Mouse (Mus musculus): ENCODE measurements around the gene Pcdh11x. TPM values are rescaled to one million over a fixed set of nuclear protein-coding genes. Genes with fewer than 3 reads are reported as not detected.
"Not testable (repeated sequence)": the region's sequence is repeated elsewhere in the genome, so short reads cannot be mapped to it uniquely, and the experiment has no call there.

The Pcdh11x gene
- polyA plus RNA-seq, 1 experiment from 2014 or later, result 5.3 TPM

DNA sequence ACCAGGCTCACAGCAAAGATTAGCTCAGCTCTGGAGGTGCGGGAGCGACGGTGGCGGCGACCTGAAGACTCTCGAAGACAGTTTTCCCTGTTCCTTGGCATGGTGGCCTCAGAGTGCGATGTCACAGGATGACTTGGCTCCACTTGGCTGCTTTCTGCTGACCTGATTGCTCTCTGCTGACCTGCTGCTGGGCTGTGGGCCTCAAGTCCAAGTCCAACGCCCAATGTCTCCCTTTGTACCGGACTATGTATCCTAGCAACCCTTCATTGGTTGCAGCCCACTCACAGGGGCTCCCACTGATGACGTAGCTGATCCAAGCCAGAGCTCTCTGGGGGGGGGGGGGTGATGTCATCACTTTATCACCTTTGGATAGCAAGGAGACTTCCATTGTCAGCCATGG, 22.9 kb downstream of the Pcdh11x start, which contains the start of gene H2afb3:
Gene H2afb3, minus strand, starts transcription at position 101 of the 400 bp plus-strand sequence.
- H3K36me3 ChIP-seq (ENCODE audit: control insufficient read depth, insufficient read depth, low read length); ATAC-seq (ENCODE audit: insufficient read depth, low FRiP score); H3K27me3 ChIP-seq (ENCODE audit: control insufficient read depth, insufficient read depth, low read length); H3K27ac ChIP-seq (ENCODE audit: low read length); H3K4me1 ChIP-seq (ENCODE audit: control insufficient read depth, insufficient read depth, low read length); H3K9ac ChIP-seq (ENCODE audit: low read length); H3K4me3 ChIP-seq (replicated peaks; ENCODE audit: low read length); H3K4me2 ChIP-seq (ENCODE audit: low read depth, low read length); H3K9me3 ChIP-seq (replicated peaks; ENCODE audit: control insufficient read depth, low read length): not testable (repeated sequence)
- 87% methylated on average over 9 of the region's 10 CpGs for WGBS

GRCm38 (mm10) chrX:120466225-120466624, 176.2 kb downstream of the Pcdh11x start:
- Histone ChIP-seq H3K9me3 (replicated peaks; ENCODE audit: control insufficient read depth, low read length) (no peaks in the 10 kb centered on the region), H3K36me3 (ENCODE audit: control insufficient read depth, insufficient read depth, low read length) (no peaks in the 10 kb centered on the region), H3K9ac (ENCODE audit: low read length) (no peak overlapping the region), H3K4me2 (ENCODE audit: low read depth, low read length) (no peak overlapping the region), H3K27ac (ENCODE audit: low read length) (no peak overlapping the region), H3K27me3 (ENCODE audit: control insufficient read depth, insufficient read depth, low read length) (no peaks in the 10 kb centered on the region), H3K4me1 (ENCODE audit: control insufficient read depth, insufficient read depth, low read length) (no peaks in the 10 kb centered on the region), H3K4me3 (replicated peaks; ENCODE audit: low read length) (no peak overlapping the region)
- WGBS, result 54% methylated on average over 1 of the region's 1 CpGs
- ATAC-seq (ENCODE audit: insufficient read depth, low FRiP score), result no peak

GRCm38 (mm10) chrX:120486428-120486827, 196.4 kb downstream of the Pcdh11x start:
- H3K9ac ChIP-seq (ENCODE audit: low read length), result no peak overlapping the region
- no peak for ATAC-seq (ENCODE audit: insufficient read depth, low FRiP score)
- no peak overlapping the region for H3K4me3 ChIP-seq (replicated peaks; ENCODE audit: low read length)

GRCm38 (mm10) chrX:120524986-120525385, 234.9 kb downstream of the Pcdh11x start:
- Histone ChIP-seq H3K4me1 (ENCODE audit: control insufficient read depth, insufficient read depth, low read length) (no peaks in the 10 kb centered on the region), H3K27me3 (ENCODE audit: control insufficient read depth, insufficient read depth, low read length) (no peaks in the 10 kb centered on the region), H3K36me3 (ENCODE audit: control insufficient read depth, insufficient read depth, low read length) (no peaks in the 10 kb centered on the region), H3K27ac (ENCODE audit: low read length) (no peak overlapping the region), H3K9ac (ENCODE audit: low read length) (no peak overlapping the region), H3K9me3 (replicated peaks; ENCODE audit: control insufficient read depth, low read length) (no peaks in the 10 kb centered on the region), H3K4me3 (replicated peaks; ENCODE audit: low read length) (no peak overlapping the region), H3K4me2 (ENCODE audit: low read depth, low read length) (no peak overlapping the region)
- ATAC-seq (ENCODE audit: insufficient read depth, low FRiP score), result no peak
- 76% methylated on average over 3 of the region's 3 CpGs for WGBS

More at GRCm38 (mm10) chrX:120486428-120486827, 196.4 kb downstream of the Pcdh11x start:
- Histone ChIP-seq H3K27ac (ENCODE audit: low read length) (no peak overlapping the region), H3K27me3 (ENCODE audit: control insufficient read depth, insufficient read depth, low read length) (no peaks in the 10 kb centered on the region), H3K9me3 (replicated peaks; ENCODE audit: control insufficient read depth, low read length) (no peaks in the 10 kb centered on the region), H3K4me2 (ENCODE audit: low read depth, low read length) (no peak overlapping the region), H3K4me1 (ENCODE audit: control insufficient read depth, insufficient read depth, low read length) (no peaks in the 10 kb centered on the region), H3K36me3 (ENCODE audit: control insufficient read depth, insufficient read depth, low read length) (no peaks in the 10 kb centered on the region)

DNA sequence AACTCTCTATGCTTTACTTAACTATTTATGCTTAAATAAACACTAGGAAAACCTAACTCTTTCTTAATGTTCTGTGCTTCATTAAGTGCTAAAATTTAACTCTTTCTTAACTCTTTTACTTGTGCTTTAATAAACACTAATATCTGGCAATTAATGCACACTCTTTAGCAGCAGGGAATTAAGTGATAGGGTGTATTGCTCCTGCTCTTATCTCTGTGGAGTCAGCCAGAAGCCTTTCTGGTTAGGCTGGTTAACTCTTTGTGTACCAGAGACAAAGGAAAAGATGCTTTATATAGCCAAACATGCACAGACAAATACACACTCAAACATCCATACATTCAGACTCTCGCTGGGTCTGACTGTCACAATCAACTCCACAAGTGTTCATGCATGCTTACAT, 309.2 kb downstream of the Pcdh11x start:
- Histone ChIP-seq H3K36me3 (ENCODE audit: control insufficient read depth, insufficient read depth, low read length) (no peaks in the 10 kb centered on the region), H3K4me1 (ENCODE audit: control insufficient read depth, insufficient read depth, low read length) (no peaks in the 10 kb centered on the region), H3K4me2 (ENCODE audit: low read depth, low read length) (no peak overlapping the region), H3K27me3 (ENCODE audit: control insufficient read depth, insufficient read depth, low read length) (no peaks in the 10 kb centered on the region), H3K9me3 (replicated peaks; ENCODE audit: control insufficient read depth, low read length) (no peaks in the 10 kb centered on the region), H3K4me3 (replicated peaks; ENCODE audit: low read length) (no peak overlapping the region), H3K27ac (ENCODE audit: low read length) (no peak overlapping the region), H3K9ac (ENCODE audit: low read length) (no peak overlapping the region)
- ATAC-seq (ENCODE audit: insufficient read depth, low FRiP score), result no peak
- 89% methylated on average over 1 of the region's 1 CpGs for WGBS

DNA sequence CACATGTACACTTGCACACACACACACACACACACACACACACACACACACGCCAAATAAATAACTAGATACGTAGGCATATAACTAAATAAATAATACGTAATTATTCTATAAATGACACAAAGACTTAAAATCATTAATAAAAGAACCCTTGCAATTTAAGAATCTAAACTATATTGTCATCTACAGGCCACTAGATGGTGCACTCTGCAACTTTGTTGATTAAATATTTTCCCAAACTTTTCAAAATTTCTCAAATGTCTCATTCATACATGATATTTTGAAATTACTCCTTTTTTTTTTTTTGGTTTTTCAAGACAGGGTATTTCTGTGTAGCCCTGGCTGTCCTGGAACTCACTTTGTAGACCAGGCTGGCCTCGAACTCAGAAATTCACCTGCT, 328.4 kb downstream of the Pcdh11x start:
- no peaks in the 10 kb centered on the region for H3K27me3 ChIP-seq (ENCODE audit: control insufficient read depth, insufficient read depth, low read length)
- WGBS, result 62% methylated on average over 4 of the region's 4 CpGs
- H3K36me3 ChIP-seq (ENCODE audit: control insufficient read depth, insufficient read depth, low read length), result no peaks in the 10 kb centered on the region
- H3K9me3 ChIP-seq (replicated peaks; ENCODE audit: control insufficient read depth, low read length), result no peaks in the 10 kb centered on the region
- H3K27ac ChIP-seq (ENCODE audit: low read length), result no peak overlapping the region
- no peak for ATAC-seq (ENCODE audit: insufficient read depth, low FRiP score)
- H3K4me2 ChIP-seq (ENCODE audit: low read depth, low read length), result no peak overlapping the region
- no peak overlapping the region for H3K9ac ChIP-seq (ENCODE audit: low read length)
- no peaks in the 10 kb centered on the region for H3K4me1 ChIP-seq (ENCODE audit: control insufficient read depth, insufficient read depth, low read length)
- no peak overlapping the region for H3K4me3 ChIP-seq (replicated peaks; ENCODE audit: low read length)

DNA sequence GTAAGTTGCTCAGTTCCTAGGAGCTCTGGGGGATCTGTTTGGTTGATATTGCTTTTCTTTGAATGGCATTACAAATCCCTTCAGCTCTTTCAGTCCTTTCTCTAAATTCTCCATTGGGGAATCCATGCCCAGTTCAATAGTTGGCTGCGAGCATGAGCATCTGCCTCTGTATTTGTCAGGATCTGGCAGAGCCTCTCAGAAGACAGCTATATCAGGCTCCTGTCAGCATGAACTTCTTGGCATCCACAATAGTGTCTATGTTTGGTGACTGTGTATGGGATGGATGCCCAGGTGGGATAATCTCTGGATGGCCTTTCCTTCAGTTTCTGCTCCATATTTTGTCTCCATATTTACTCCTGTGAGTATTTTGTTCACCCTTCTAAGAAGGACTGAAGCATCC, 380.2 kb downstream of the Pcdh11x start:
- ATAC-seq (ENCODE audit: insufficient read depth, low FRiP score); H3K9me3 ChIP-seq (replicated peaks; ENCODE audit: control insufficient read depth, low read length); H3K36me3 ChIP-seq (ENCODE audit: control insufficient read depth, insufficient read depth, low read length); H3K4me1 ChIP-seq (ENCODE audit: control insufficient read depth, insufficient read depth, low read length); H3K9ac ChIP-seq (ENCODE audit: low read length); H3K4me3 ChIP-seq (replicated peaks; ENCODE audit: low read length); H3K4me2 ChIP-seq (ENCODE audit: low read depth, low read length); H3K27me3 ChIP-seq (ENCODE audit: control insufficient read depth, insufficient read depth, low read length); H3K27ac ChIP-seq (ENCODE audit: low read length): not testable (repeated sequence)
- WGBS, result 94% methylated on average over 1 of the region's 1 CpGs

GRCm38 (mm10) chrX:120734144-120734543, 444.1 kb downstream of the Pcdh11x start:
- Histone ChIP-seq H3K4me2 (ENCODE audit: low read depth, low read length) (no peak overlapping the region), H3K9ac (ENCODE audit: low read length) (no peak overlapping the region), H3K4me3 (replicated peaks; ENCODE audit: low read length) (no peak overlapping the region), H3K27me3 (ENCODE audit: control insufficient read depth, insufficient read depth, low read length) (no peaks in the 10 kb centered on the region), H3K9me3 (replicated peaks; ENCODE audit: control insufficient read depth, low read length) (no peaks in the 10 kb centered on the region), H3K27ac (ENCODE audit: low read length) (no peak overlapping the region), H3K4me1 (ENCODE audit: control insufficient read depth, insufficient read depth, low read length) (no peaks in the 10 kb centered on the region), H3K36me3 (ENCODE audit: control insufficient read depth, insufficient read depth, low read length) (no peaks in the 10 kb centered on the region)
- ATAC-seq (ENCODE audit: insufficient read depth, low FRiP score), result no peak

DNA sequence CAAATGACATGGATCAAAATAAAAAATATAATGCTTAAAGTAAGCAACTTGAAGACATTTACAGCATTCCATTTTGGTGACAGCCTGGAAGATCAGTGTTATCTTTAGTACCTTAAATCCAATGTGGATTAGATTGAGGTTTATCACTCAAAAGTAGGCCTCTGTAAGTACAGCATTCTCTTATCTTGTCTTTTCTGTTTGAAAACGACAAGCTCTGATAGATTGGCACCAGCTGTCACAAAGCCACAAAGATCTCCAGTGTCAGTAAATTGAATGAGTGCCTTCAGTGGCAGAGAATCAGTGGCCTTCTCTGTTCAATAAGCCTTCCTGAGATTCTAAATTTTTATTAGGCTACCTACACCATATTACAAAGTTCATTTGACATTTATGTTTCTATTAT, 445.7 kb downstream of the Pcdh11x start:
- H3K9ac ChIP-seq (ENCODE audit: low read length), result no peak overlapping the region
- no peaks in the 10 kb centered on the region for H3K4me1 ChIP-seq (ENCODE audit: control insufficient read depth, insufficient read depth, low read length)
- H3K27ac ChIP-seq (ENCODE audit: low read length), result no peak overlapping the region
- H3K4me2 ChIP-seq (ENCODE audit: low read depth, low read length), result no peak overlapping the region
- H3K36me3 ChIP-seq (ENCODE audit: control insufficient read depth, insufficient read depth, low read length), result no peaks in the 10 kb centered on the region
- 13% methylated on average over 1 of the region's 1 CpGs for WGBS
- H3K27me3 ChIP-seq (ENCODE audit: control insufficient read depth, insufficient read depth, low read length), result no peaks in the 10 kb centered on the region
- H3K9me3 ChIP-seq (replicated peaks; ENCODE audit: control insufficient read depth, low read length), result no peaks in the 10 kb centered on the region
- no peak overlapping the region for H3K4me3 ChIP-seq (replicated peaks; ENCODE audit: low read length)
- no peak for ATAC-seq (ENCODE audit: insufficient read depth, low FRiP score)

DNA sequence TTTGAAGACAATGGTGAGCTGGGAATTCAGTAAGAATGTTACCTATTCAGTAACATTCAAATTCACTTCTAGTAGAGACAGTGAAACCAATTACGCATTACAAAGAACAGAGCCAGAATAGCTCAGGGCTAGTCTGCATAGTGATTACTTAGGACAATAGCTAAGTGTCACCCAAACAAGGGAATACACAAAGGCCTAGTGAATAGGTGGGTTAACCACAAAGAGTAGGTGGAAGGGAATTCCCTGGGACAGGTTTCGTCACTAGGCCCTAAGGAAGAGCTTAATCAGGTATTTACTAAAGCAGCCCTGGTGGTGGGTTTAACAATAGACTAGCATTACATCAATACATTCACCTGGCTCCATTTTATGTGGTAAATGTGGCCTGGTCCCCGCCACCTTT, 654.5 kb downstream of the Pcdh11x start:
- WGBS, result 86% methylated on average over 3 of the region's 3 CpGs
- H3K4me2 ChIP-seq (ENCODE audit: low read depth, low read length), result no peak overlapping the region
- H3K4me1 ChIP-seq (ENCODE audit: control insufficient read depth, insufficient read depth, low read length), result no peaks in the 10 kb centered on the region
- H3K9me3 ChIP-seq (replicated peaks; ENCODE audit: control insufficient read depth, low read length), result no peaks in the 10 kb centered on the region
- H3K27ac ChIP-seq (ENCODE audit: low read length), result no peak overlapping the region
- H3K27me3 ChIP-seq (ENCODE audit: control insufficient read depth, insufficient read depth, low read length), result no peaks in the 10 kb centered on the region
- no peak for ATAC-seq (ENCODE audit: insufficient read depth, low FRiP score)
- no peak overlapping the region for H3K4me3 ChIP-seq (replicated peaks; ENCODE audit: low read length)
- H3K9ac ChIP-seq (ENCODE audit: low read length), result no peak overlapping the region
- H3K36me3 ChIP-seq (ENCODE audit: control insufficient read depth, insufficient read depth, low read length), result no peaks in the 10 kb centered on the region

All from stomach, embryonic 16.5 days (tissue).